Mouse (Mus musculus) inflammation-experienced regulatory T-cells, adult 6 months (primary cell): Measurements from ENCODE around the gene Aaed1. TPM values are rescaled to one million over a fixed set of nuclear protein-coding genes. Genes with fewer than 3 reads are reported as not detected.

Experiments
- ATAC-seq: one replicate; pipeline ENCODE4 v1.8.0; 2017
- polyA plus RNA-seq, 3 experiments: library from polyadenylated mRNA; unstranded; fragments of 100-300 nt; shearing (Covaris generic); gene quantifications; one replicate each; pipeline ENCODE4 v1.2.1; 2017

Aaed1 gene
- polyA plus RNA-seq, 3 experiments from 2014 or later = 9.4 to 10.2 (median 10.0) TPM

DNA sequence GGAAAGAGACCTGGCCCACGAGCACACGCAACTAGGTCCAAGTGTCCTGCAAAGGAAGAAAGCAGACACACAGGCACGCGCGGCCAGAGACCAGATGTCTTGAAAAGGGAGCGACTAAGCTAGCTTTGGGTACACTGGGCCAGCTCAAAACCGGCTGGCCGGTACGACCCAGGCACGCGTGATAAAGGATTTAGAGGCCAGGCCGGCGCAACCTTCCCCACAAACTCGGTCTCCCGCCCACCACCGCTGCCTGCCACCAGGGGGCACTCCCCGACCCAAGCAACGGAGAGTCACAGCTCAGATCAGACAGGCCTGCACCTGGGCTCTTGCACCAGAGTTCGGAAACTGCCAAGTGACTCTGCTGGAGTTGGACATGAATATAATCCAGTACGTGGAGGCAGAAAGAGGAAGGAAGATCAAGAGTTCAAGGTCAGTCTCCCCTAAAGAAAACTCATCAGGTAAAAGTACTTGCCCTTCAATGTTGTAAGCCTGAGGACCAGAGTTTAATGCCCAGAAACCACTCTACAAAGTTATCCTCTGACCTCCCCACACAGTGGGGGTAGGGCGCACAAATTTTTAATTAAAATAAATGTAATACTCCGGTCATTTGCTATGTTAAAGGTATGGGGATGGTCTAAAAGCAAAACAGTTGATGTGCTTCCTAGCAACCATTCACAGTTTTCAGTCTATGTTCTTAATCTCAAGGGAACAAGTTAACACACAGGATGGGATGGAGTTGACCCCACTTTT, 63.6 kb downstream of the Aaed1 start:
- peak; percentile 88 for ATAC-seq

DNA sequence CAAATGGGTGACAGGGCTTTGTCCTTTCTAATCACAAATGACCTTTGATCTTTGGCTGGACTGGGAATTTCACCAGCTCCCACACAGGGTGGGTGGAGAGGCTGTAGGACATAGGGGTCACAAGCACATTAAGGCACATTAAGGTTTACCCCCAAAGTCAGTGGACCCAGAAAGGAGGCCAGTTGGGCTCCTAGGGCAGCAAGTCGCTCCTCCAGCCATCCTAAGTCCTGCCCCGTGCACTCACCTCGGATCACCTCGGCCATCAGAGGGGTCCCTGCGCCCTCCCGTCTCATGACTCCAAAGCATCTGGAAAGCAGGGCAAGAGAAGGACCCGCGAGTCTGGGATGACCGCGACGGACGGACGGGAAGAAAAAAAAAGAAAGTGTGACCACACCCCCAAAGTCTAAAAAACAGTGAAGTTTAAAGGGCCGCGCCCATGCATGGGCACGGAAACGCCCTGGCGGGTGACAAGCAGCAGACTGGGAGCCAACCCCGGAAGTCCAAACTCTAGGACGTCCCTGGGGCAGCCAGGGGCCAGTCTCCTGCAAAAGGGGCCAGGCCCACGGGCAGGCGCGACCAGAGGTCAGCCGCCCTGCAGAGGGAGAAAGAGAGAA, 64.2 kb downstream of the Aaed1 start:
- ATAC-seq = peak; percentile 91

DNA sequence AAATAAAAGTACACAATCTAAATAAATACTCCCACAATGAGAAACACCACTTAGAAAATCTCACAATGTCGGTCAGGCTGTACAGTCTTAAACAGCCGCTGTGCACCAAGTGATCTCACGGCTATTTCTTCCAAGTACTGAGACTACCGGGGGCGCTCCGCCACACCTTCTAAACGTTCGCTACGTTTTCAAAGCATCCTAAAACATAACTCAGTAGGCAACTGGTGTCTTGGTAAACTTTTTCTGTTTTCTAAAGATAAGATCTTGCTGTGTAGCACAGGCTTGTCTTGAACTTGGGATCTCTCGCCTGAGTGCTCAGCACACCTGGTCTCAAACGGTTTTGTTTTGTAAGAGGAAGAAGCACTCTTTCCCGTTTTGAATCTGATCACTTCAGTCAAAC, 66.4 kb downstream of the Aaed1 start:
- no peak for ATAC-seq

DNA sequence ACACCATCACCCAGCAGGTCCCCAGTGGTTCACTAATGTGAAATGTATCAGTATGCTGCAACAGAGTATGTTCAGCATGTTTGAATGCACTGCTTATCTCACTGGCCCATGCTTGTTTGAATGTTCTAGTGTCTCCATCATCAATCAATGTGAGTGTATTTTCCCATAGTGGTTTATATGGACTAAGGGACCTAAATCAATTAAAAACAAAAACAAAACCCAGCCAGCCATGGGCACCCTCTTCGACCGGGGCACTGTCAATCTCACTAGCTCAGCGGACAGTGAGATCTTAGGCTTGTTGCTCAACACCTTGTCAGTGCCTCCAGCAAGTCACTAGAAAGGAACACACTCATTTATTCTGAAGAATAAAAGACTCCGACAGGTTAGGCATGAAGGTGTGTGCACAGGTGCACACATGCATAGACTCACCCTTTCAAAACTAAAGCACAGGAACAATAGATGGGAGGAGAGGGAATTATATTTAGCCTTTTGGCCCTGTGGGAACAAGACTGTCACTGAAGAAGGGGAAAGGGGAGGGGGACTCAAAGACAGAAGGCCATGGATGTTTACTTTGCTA, 67.7 kb downstream of the Aaed1 start:
- ATAC-seq = no peak

DNA sequence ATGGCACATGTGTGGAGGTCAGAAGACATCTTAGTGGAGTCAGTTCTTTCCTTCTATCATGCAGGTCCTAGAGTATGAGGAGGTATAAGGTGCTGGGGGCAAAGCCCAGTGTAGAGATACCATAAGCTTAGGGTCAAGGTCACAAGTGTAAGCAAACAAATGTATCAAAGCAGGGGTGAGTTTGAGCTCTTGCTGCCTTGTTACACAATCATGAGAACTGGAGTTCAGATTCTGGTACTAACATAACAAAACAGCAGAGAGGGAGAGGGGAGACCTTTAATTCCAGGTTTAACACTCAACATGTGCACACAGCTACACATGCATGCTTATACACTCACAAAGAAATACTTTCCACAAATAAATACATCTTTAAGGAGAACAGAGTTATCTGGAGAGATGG, 69.8 kb downstream of the Aaed1 start:
- no peak for ATAC-seq

DNA sequence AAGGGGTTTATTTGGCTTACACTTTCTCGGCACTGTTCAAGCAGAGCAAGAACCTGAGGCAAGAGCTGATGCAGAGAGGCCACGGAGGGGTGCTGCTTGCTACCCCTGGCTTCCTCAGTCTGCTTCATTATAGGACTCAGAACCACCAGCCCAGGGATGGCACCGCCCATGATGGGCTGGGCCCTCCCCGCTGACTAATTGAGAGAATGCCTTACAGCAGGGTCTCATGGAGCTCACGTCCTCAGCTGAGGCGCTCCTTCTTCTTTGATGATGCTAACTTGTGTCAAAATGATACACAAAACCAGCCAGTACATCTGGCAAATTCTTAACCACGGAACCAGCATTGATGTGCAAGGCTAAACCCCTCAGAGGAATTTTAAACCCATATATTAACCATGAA, 71.9 kb downstream of the Aaed1 start:
- ATAC-seq = peak; percentile 67

DNA sequence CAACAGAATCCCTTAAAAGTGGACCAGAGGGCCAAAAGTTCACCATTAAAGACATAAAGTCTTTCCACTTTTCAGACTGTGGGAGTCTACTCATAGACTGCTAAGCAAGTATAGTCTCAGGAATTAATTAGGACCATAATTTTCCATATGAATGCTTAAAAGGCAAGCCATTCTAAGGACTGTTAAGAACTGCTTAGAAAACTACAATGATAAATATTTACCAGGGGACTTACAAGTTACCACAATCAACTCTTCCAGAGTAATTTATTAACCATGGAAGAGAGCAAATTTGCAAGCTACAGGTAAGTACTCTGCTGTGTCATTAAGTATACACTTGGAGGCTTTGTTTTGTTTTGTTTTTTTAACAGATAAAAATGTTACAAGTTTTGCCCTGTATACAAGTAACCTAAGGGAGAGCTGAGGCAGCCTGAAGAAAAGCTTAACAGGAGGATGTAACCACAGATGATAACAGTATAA, 74.8 kb downstream of the Aaed1 start:
- no peak for ATAC-seq

DNA sequence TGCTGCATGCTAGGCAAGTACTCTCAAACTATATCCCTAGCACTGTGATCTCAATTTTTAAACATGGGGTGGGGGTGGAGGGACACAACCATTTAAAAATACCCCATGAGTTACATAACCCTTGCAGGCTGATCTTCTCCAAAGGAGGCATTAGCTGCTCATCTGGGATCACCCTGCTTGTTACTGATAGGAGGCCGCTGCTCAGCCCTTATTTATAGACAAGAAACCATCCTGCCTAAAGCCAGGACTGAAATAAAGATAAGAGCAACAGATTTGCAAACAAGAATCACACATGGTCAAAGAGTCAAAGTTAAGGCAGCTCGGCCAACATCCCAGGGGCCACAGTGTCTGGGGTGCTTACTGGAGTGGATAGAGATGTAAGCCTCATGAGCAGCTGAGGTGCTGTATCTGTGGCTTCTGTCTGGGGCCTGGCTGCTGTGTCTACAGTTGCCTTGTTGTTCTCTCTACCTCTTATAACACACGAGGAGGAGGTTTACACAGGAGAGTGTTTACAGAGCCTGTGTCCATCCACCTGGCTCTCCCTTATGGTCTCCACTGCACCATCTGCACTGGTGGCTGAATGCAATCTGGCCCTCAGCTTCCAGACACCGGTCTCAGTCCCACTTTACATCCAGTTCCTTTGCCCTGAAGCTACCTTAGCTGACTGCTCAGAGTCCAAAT, 75.4 kb downstream of the Aaed1 start:
- no peak for ATAC-seq

DNA sequence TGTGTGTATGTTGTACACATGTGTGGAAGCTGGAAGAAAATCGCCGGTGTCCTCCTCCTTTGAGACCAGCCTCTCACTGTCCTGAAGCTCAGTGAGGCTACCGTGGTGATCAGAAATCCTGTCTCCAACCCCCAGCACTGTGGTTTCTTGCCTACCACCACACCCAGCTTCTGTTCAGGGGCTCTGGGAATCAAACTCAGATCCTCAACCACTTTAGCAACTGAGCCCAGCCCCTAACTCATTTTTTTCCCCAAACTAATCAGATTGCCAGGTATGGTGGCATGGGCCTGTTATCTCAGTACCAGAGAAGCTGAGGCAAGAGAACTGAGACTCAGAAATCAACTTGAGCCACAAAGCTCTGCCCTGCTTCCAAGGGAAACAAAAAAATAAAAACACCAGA, 76.7 kb downstream of the Aaed1 start:
- no peak for ATAC-seq

DNA sequence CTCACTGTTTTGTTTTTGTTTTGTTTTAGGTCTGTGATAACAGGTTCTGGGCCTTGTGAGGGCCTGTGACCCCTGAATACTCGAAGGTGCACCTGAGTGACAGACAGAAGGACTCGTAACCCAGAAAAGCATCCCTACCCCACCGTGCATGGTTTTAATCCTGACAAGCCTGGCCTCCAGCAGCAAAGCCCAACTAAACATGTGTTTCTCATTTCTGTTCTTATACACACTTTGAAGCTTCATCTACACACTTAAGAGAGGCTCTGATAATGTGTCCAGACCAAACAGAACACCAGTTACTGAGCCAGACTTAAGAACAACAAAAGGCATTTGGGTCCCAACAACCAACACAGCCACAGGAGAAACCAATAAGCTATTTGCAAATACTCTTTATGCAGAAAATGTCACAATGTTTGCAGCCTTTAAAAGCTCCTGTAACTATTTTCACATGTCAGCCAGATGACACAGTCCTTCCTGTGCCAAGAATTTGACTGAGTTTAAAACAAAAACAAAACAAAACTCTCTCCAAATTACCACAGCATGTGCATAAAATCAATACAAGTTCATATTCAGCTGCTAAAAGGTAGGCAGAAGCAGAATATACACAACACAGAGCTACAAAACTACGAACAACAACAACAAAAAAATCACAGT, 77.3 kb downstream of the Aaed1 start:
- no peak for ATAC-seq

DNA sequence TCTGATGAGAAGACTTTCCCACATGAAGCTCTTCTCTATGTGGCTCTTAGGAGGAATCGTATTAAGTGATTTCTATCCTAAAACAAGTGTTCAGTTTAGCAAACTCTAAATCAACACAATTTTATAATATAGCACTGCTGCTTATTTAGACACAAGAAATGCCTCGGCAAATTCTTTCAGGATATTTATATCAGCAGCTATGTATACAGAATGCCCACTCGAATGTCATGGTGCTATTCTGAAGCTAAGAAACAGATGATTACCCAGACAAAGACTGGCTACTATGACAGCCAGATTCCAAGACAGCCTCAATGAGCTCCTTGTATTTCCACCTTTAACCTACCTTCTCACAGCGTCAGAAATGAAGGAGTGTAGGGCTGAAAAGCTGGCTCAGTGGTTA, 79.4 kb downstream of the Aaed1 start:
- ATAC-seq = no peak

DNA sequence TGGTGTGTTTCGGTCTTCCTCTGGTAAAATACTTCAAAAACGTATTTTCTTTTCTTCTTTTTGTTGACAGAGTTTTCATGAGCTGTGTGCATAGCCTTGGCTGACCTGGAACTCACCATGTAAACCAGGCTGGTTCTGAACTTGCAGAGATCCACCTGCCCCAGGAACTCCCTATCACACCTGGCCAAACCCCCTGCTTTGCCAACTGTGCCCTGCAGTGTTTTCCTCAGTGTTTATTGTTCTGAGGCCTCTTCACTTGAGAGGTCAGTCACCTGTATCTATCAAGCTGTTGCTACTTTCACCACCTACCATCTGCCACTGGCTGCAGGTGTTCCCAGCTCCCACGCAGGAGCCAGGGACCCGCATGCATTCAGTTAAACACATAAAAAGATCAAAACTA, 85.8 kb downstream of the Aaed1 start:
- no peak for ATAC-seq

DNA sequence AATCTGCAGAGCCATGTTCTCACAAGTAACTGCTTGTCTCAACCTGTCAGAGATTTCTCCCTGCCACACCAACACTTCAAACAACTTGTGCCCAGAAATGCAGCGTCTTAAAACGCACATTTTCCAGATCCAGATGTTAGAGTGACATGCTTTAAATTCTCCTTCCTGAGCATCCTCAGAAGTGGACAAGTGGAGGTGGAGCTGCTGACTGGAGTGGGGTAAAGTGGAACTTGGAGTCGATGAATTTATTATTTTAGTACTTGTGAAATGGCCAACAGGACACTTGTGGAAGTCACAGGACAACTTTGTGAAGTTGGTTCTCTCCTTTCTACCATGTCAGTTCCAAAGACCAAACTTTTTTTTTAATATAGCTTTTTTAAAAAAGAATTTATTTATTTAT, 86.8 kb downstream of the Aaed1 start:
- no peak for ATAC-seq

Other genes with a start within 250 kb of the Aaed1 start
- not detected for gene Hsd17b3, start 223.5 kb downstream of the Aaed1 start, polyA plus RNA-seq
- 10 to 100 TPM; 42.2 to 65.3 (median 46.6) TPM for gene Slc35d2, start 183.3 kb downstream of the Aaed1 start, polyA plus RNA-seq
- gene Zfp367, start 159.5 kb downstream of the Aaed1 start, polyA plus RNA-seq = 10 to 100 TPM; 11.3 to 16.4 (median 12.4) TPM
- gene Habp4, start 150.9 kb downstream of the Aaed1 start, polyA plus RNA-seq = 1 to 10 TPM; 3.9 to 5.7 (median 5.3) TPM
- gene Cdc14b, start 37.4 kb downstream of the Aaed1 start, polyA plus RNA-seq = 10 to 100 TPM in 1 of 3 experiments, 1 to 10 TPM in 2; 6.5 to 14.2 (median 9.1) TPM
- 10 to 100 TPM in 1 of 3 experiments, 1 to 10 TPM in 2; 2.3 to 10.7 (median 5.8) TPM for gene Ctsl, start 58.2 kb upstream of the Aaed1 start, polyA plus RNA-seq
- gene Cdk20, start 119.6 kb upstream of the Aaed1 start, polyA plus RNA-seq = 1 to 10 TPM; 1.1 to 5.9 (median 3.5) TPM
- not detected for gene Fam240b, start 185.1 kb upstream of the Aaed1 start, polyA plus RNA-seq